Mouse (Mus musculus) A20 (cell line): ENCODE measurements at regions not wholly inside any gene's neighbourhood (a gene's known extent, or its start where the extent isn't known, plus 50 kb on each side); places are given as distances from the start of the nearest gene placed in this dataset.
"Not testable (repeated sequence)": the region's sequence is repeated elsewhere in the genome, so short reads cannot be mapped to it uniquely, and the experiment has no call there.

ENCODE experiments used
- DNase-seq: peaks from one replicate; pipeline ENCODE4 v3.0.0-alpha.2; 2011; ENCODE audit warnings: low read depth, low spot score

GRCm38 (mm10) chr17:9066633-9067032 is 78.5 kb downstream of the 1700010I14Rik start:
- DNase-seq = not testable (repeated sequence)

DNA sequence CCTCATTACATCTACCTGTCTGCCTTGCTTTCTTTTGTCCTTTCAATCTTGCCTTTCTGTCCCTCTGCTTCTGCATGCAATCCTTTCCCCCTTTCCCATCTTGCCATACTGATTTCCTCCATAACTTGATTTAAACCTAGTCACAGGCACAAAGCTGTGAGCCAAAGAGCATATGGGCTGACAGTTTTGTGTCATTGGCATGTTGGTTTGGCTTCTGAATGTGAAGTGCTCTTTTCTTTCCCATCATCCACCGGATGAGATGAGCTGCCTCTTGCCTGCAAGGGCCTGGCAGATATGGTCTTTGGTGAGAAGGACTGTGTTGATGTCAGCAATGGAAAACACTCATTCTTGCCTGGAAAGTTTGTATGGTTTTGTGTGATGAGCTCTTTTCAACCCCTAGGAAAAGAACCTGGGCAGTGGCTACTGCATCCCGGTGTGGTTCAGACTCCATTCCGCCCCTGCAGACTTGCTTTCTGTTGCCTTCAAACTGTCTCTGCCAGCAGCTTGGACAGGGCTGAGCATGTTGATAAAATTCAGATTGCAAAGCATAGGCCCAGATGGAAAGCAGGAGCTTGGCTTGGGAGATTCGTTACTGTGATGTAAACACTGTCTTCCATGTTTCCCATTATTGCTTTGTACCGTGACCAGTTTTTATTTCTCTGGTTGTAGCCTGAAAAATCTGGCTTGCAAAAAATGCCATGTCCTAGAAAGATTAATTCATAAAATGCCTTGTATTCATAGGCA is 80.9 kb downstream of the 1700010I14Rik start:
- no peak for DNase-seq

- DNase-seq = no peak
Measured at GRCm38 (mm10) chr17:9083629-9084028, 95.5 kb downstream of the 1700010I14Rik start.

DNA sequence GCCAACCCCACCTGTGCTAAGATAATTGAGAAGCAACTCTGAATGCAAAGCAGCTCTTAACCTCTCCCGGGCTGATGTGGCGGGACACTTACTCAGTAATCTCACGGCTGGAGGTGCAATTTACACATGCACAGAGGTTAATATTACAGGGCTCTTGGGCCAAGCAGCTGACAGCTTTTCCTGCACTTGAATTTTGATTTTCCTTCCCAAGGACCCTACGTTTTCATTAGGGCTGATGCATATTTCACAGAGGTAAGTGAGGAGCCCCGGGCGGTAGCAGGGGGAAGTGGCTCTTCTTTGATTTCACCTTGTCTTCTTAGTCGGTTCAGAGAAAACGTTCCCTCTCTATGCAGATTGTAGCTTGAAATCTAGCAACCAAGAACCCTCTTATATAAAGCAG is 139.7 kb downstream of the 1700010I14Rik start:
- no peak for DNase-seq

DNA sequence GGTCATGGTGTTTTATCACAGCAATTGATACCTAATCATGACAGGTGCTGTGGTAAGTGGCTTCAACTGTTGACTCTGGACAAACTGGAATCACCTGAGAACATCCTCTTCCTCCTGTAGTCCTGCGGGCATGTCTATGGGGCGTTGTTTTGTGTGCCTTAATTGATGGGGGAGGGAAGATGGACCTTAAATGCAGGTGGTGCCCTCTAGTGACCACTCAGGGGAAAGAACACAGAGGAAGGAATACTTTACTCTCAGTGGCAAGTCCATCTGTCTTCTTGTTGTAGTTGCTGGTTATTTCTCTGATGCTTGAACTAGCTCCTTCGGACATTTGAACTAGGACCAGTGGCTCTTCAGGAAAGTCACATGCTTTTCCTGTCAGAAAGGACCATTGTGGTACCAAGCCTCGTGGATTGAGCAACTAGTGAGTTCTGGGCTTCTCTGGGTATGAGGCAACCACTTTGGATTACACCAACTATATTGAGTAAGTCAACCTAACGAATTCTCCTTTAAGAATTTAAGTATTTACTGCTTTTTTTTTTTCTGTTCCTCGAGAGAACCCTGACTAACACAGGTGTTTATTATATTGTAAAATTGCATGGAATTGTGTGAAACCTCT is 157.6 kb downstream of the 1700010I14Rik start:
- DNase-seq = peak; percentile 32

DNA sequence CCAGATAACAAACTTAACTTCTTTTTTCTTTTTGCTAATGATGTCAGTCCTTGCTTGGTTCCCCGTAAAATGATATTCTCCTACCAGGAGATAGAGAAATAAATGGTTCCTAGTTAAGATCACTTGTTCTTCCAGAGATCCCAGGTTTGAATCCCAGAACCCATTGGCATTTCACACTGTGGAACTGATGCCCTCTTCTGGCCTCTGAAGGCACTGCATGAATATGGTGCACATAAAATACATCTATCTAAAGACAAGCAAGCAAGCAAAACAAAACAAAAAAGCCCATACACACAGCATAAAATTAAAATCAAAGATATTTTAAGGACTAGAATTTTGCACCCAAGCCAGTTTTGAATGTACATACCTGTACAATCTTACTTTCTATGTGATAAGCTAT is 162.5 kb downstream of the 1700010I14Rik start:
- DNase-seq = peak; percentile 6

GRCm38 (mm10) chr17:9162148-9162547 is 174.0 kb downstream of the 1700010I14Rik start:
- no peak for DNase-seq

DNA sequence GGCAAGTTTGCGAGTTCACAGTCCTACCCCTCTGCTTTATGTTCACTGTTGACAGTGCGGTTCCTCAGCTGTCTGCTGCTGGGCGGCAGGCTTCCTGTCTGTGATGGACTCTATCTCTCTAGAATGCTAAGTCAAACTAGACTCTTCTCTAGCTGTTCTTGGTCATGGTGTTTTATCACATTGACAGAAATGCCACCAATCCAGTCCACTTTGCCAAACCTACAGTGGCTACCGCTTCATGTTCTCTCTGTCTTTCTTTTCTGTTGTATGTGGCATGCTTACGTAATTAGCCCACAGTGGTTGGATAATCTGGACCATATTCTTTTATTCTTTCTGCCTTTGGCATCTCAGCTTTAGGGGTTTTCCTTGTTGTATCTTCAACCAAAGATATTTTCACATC is 174.5 kb downstream of the 1700010I14Rik start:
- no peak for DNase-seq

- no peak for DNase-seq
Measured at GRCm38 (mm10) chr17:9163285-9163684, 175.2 kb downstream of the 1700010I14Rik start.

- no peak for DNase-seq
Measured at GRCm38 (mm10) chr17:9164501-9164900, 176.4 kb downstream of the 1700010I14Rik start.

GRCm38 (mm10) chr17:9167161-9167560 is 179.0 kb downstream of the 1700010I14Rik start:
- no peak for DNase-seq

GRCm38 (mm10) chr17:9167571-9168201 is 179.6 kb downstream of the 1700010I14Rik start:
- no peak for DNase-seq

GRCm38 (mm10) chr17:9168411-9168810 is 180.3 kb downstream of the 1700010I14Rik start:
- peak; percentile 30 for DNase-seq

- peak; percentile 24 for DNase-seq
Measured at GRCm38 (mm10) chr17:9169371-9169770, 181.2 kb downstream of the 1700010I14Rik start.

- DNase-seq = no peak
Measured at GRCm38 (mm10) chr17:9197160-9197559, 209.0 kb downstream of the 1700010I14Rik start.

GRCm38 (mm10) chr17:9200386-9200785 is 212.3 kb downstream of the 1700010I14Rik start:
- no peak for DNase-seq

DNA sequence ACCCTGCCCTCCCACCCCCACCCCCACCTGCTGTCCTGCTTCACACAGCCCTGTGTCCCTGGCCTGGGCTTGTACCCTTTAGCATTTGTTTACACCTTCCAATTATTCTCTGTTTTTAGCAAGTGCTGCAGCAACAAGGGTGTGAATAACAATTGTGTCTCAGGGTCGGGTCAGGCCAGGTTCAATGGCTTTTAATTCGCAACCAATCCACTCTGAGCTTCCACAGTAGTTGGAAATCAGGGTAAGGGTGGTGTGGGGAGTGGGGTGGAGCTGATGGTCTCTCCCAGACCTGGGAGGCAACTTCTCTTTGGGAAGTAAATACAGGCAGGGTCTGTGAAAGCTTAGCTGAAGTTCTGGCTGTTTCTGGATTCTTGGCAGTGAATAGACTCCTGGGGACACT is 214.4 kb downstream of the 1700010I14Rik start:
- DNase-seq = no peak

DNA sequence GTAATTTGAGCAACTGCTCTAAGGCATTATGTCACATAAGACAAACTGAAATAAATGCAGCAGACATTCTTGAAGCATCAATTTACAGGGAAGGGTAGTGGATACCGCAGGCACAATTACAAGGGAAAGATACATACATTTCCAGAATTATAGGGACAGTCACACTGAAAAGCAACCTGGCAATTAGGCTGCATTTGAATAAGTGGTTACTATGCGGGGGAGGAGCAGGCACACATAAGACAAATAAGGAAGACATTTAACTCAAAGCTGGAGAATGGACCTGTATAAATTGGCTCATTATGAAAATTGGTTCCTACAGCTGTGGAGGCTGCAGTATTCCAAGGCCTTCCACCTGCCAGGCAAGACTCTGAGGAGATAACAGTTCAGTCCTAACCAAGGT is 211.2 kb upstream of the Gm17728 start:
- DNase-seq = no peak

DNA sequence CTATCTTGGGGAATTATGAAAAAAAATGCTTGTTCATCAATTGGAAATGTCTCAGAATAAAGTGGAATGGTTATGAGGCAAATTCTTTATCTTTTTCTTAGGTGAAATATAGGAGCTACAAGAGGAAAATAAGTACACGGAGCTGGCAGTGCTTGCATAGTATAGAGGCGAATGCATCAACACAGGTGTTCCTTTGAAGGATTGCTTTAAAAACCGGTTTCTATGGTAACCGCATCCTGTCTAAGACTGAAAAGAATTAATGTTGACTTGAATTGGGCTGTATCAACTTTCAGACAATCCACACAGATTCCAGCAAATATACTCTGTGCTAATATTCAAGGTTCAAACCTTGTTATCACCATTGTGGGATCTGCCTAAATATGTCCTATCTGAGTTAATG is 198.8 kb upstream of the Gm17728 start:
- DNase-seq = no peak

DNA sequence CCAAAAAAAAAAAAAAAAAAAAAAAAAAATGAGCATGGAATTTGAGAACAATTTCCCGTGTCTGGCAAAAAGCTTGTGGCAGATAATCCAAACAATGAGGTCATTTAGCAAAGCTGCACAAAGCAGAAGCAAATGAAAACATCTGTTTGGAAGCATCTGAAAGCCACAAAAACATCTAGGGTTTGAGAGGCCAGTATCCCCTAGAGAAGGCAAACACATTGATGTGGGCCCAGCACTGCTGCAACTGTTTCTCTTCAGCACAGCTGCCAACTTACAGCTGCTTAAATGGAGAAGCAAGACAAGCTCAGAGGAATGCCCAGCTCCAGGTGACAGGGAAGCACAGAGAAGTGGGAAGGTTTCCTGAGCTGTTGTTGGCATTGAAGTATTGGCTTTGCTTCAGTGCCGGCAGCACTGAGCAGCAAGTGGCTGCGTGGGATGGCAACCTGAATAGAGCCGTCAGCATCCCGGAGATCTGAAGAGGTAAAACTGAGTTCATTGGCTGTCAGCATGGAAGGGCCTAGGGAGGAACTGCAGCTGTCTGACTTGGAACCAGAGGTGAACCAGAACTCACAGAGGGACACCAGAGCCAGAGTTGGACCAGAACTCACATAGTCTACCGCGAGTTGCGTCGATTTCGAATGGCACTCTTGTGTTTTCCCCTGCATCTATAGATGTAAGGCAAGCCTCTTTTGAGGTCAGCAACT is 193.8 kb upstream of the Gm17728 start:
- DNase-seq = no peak

GRCm38 (mm10) chr17:9235141-9235571 is 186.7 kb upstream of the Gm17728 start:
- DNase-seq = no peak

DNA sequence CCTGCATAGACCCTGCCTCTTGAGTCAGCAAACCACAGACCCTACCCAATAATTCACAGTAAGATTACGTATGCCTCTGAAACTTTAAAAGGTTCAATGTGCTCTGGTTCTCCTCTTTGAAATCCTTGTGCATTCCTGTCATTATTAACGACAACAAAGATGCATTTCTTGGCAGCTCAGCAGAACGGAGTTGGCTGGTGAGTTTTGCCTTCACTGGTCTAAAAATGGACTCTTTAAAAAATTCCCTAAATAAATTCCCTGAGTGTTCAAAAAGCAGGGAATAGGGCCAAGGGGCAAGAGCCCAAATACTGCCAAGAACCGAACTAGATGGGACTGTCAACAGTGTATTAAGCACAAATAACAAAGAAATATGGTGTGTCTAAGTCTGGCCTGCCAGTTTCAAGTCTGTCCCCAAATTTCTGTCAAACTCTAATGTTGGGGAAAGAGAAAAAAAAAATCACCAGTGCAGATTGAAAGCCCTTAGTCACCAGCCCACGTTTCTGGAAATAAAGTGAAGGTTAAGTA is 163.2 kb upstream of the Gm17728 start:
- no peak for DNase-seq
